Mouse (Mus musculus) CH12.LX (cell line): ENCODE results near the gene Slc25a10. TPM values are rescaled to one million over a fixed set of nuclear protein-coding genes. Genes with fewer than 3 reads are reported as not detected.

Experiments used
- DNase-seq: peaks from one replicate; pipeline ENCODE4 v3.0.0-alpha.2; 2013; ENCODE audit errors: extremely low read depth
- H3K27ac ChIP-seq: 2 replicates; pipeline ENCODE4 v1.5.1; 2012; ENCODE audit warnings: low read depth, mild to moderate bottlenecking, control low read depth, moderate library complexity; ENCODE audit not compliant: insufficient read depth
- H3K27me3 ChIP-seq: replicated peaks from 2 replicates; pipeline ENCODE3; 2012; ENCODE audit warnings: inconsistent platforms
- H3K36me3 ChIP-seq, 2 experiments: replicated peaks in 1 of 2; 2 replicates each; pipeline versions ENCODE3 to v1.6.1; 2012; ENCODE audit warnings: inconsistent platforms in 1 of 2, low read length in 1 of 2, mild to moderate bottlenecking in 1 of 2, mixed read lengths in 1 of 2, moderate library complexity in 1 of 2; ENCODE audit not compliant: control insufficient read depth in 1 of 2, insufficient read depth in 1 of 2
- H3K4me1 ChIP-seq, 2 experiments: 2 replicates each; pipeline ENCODE4 v1.6.1; 2012; ENCODE audit warnings: inconsistent platforms in 1 of 2, moderate library complexity in 1 of 2; ENCODE audit not compliant: insufficient read depth in 2 of 2, control insufficient read depth in 1 of 2
- H3K4me2 ChIP-seq: 2 replicates; pipeline ENCODE4 v1.6.1; 2012; ENCODE audit warnings: low read depth, mild to moderate bottlenecking, control low read depth; ENCODE audit not compliant: poor library complexity, insufficient read depth, severe bottlenecking
- H3K4me3 ChIP-seq, 3 experiments: fragments of 150-350 bp in 1 of 3; sonication (generic) in 1 of 3; replicated peaks in 1 of 3; 2 replicates each; pipeline versions ENCODE3 to v1.5.1; 2011 to 2012; ENCODE audit warnings: low read depth in 2 of 3, low read length in 2 of 3, mild to moderate bottlenecking in 2 of 3, moderate library complexity in 2 of 3, control low read depth in 1 of 3, improper control_type of control experiment in 1 of 3, inconsistent platforms in 1 of 3, mixed read lengths in 1 of 3; ENCODE audit not compliant: poor library complexity in 1 of 3
- H3K79me2 ChIP-seq: replicated peaks from 2 replicates; pipeline ENCODE4 v1.6.1; 2012; ENCODE audit warnings: mild to moderate bottlenecking, moderate library complexity; ENCODE audit not compliant: control insufficient read depth, poor library complexity, insufficient read depth, severe bottlenecking; ENCODE audit errors: extremely low read depth
- H3K9ac ChIP-seq: 2 replicates; pipeline ENCODE4 v1.6.1; 2012; ENCODE audit warnings: low read depth, mild to moderate bottlenecking, control low read depth, moderate library complexity; ENCODE audit not compliant: insufficient read depth
- H3K9me3 ChIP-seq: replicated peaks from 2 replicates; pipeline ENCODE3; 2012; ENCODE audit warnings: low read length, inconsistent platforms, mixed read lengths
- CHD1 ChIP-seq: IDR thresholded peaks from 2 replicates; pipeline ENCODE4 v1.6.1; 2012; ENCODE audit warnings: low read depth, low read length, improper control_type of control experiment, inconsistent platforms
- CHD2 ChIP-seq: IDR thresholded peaks from 2 replicates; pipeline ENCODE4 v1.6.1; 2011; ENCODE audit warnings: low read length, improper control_type of control experiment
- CTCF ChIP-seq, 2 experiments: IDR thresholded peaks in 1 of 2; conservative IDR thresholded peaks in 1 of 2; 2 replicates each; pipeline ENCODE4 v1.5.1; 2011 to 2012; ENCODE audit warnings: low read depth in 2 of 2, low read length in 2 of 2, improper control_type of control experiment in 1 of 2, inconsistent platforms in 1 of 2, mild to moderate bottlenecking in 1 of 2, moderate library complexity in 1 of 2
- E2F4 ChIP-seq: IDR thresholded peaks from 2 replicates; pipeline ENCODE4 v1.6.1; 2011; ENCODE audit warnings: low read depth, low read length, improper control_type of control experiment; ENCODE audit not compliant: insufficient replicate concordance
- EP300 ChIP-seq: IDR thresholded peaks from 2 replicates; pipeline ENCODE4 v1.6.1; 2011; ENCODE audit warnings: low read length, improper control_type of control experiment
- IRF4 ChIP-seq: IDR thresholded peaks from 2 replicates; pipeline ENCODE4 v1.6.1; 2014; ENCODE audit warnings: low read depth, mild to moderate bottlenecking, inconsistent platforms, low read length, improper control_type of control experiment
- JUND ChIP-seq: conservative IDR thresholded peaks from 2 replicates; pipeline ENCODE4 v1.6.1; 2011; ENCODE audit warnings: low read depth, low read length, improper control_type of control experiment
- MAFK ChIP-seq: IDR thresholded peaks from 2 replicates; pipeline ENCODE4 v1.6.1; 2011; ENCODE audit warnings: low read length, improper control_type of control experiment; ENCODE audit not compliant: insufficient replicate concordance
- MAX ChIP-seq: IDR thresholded peaks from 2 replicates; pipeline ENCODE4 v1.6.1; 2011; ENCODE audit warnings: low read length, improper control_type of control experiment
- MYC ChIP-seq: IDR thresholded peaks from 2 replicates; pipeline ENCODE4 v1.6.1; 2011; ENCODE audit warnings: low read depth, mild to moderate bottlenecking, improper control_type of control experiment, low read length
- POLR2A ChIP-seq: IDR thresholded peaks from 2 replicates; pipeline ENCODE4 v1.6.1; 2011; ENCODE audit warnings: low read depth, mild to moderate bottlenecking, improper control_type of control experiment, low read length
- RAD21 ChIP-seq: IDR thresholded peaks from 2 replicates; pipeline ENCODE4 v1.6.1; 2011; ENCODE audit warnings: low read depth, mild to moderate bottlenecking, low read length, improper control_type of control experiment, moderate library complexity
- SIN3A ChIP-seq: IDR thresholded peaks from 2 replicates; pipeline ENCODE4 v1.6.1; 2012; ENCODE audit warnings: low read length, improper control_type of control experiment, inconsistent platforms
- SMC3 ChIP-seq: IDR thresholded peaks from 2 replicates; pipeline ENCODE4 v1.6.1; 2011; ENCODE audit warnings: low read depth, low read length, improper control_type of control experiment
- TBP ChIP-seq: conservative IDR thresholded peaks from 2 replicates; pipeline ENCODE4 v1.6.1; 2011; ENCODE audit warnings: low read depth, low read length, improper control_type of control experiment
- UBTF ChIP-seq: IDR thresholded peaks from 2 replicates; pipeline ENCODE4 v1.6.1; 2012; ENCODE audit warnings: low read depth, mild to moderate bottlenecking, inconsistent platforms, low read length, improper control_type of control experiment, moderate library complexity
- USF1 ChIP-seq: IDR thresholded peaks from 2 replicates; pipeline ENCODE4 v1.6.1; 2014; ENCODE audit warnings: low read depth, mild to moderate bottlenecking, inconsistent platforms, low read length, improper control_type of control experiment
- ZC3H11A ChIP-seq: IDR thresholded peaks from 2 replicates; pipeline ENCODE4 v1.6.1; 2012; ENCODE audit warnings: low read depth, mild to moderate bottlenecking, inconsistent platforms, low read length, improper control_type of control experiment
- ZNF384 ChIP-seq: IDR thresholded peaks from 2 replicates; pipeline ENCODE4 v1.6.1; 2012; ENCODE audit warnings: low read depth, low read length, improper control_type of control experiment, inconsistent platforms
- dilution Hi-C: fragments of 300-500 bp; cut with MboI; formaldehyde crosslinking; loops from 2 replicates; pipeline ENCODE4 v1.14.3; 2020; ENCODE audit warnings: low sequenced_read_pairs; ENCODE audit not compliant: extremely low pct_unique_long_range_greater_than_20kb, extremely low pct_ligation_motif_present
- in situ Hi-C: fragments of 300-500 bp; cut with MboI; formaldehyde crosslinking; loops from 3 replicates; pipeline ENCODE4 v1.14.3; 2019; ENCODE audit warnings: low sequenced_read_pairs, low pct_ligation_motif_present, low pct_unique_long_range_greater_than_20kb, mixed read lengths
- polyA plus RNA-seq: library from polyadenylated mRNA; unstranded; fragments of >175 nt; gene quantifications from 2 replicates; pipeline ENCODE4 v1.2.1, GENCODE M21; 2012; ENCODE audit warnings: low read depth; ENCODE audit not compliant: insufficient read length
- total RNA-seq, 2 experiments: library from RNA; depleted of rRNA; stranded (reverse); fragments of 300-350 nt in 1 of 2; fragments of >200 nt in 1 of 2; gene quantifications; 2 replicates each; pipeline ENCODE4 v1.2.3; 2012 to 2014

The Slc25a10 gene
- total and polyA plus RNA-seq, 3 experiments, result 32.9 to 45.9 (median 34.6) TPM

DNA sequence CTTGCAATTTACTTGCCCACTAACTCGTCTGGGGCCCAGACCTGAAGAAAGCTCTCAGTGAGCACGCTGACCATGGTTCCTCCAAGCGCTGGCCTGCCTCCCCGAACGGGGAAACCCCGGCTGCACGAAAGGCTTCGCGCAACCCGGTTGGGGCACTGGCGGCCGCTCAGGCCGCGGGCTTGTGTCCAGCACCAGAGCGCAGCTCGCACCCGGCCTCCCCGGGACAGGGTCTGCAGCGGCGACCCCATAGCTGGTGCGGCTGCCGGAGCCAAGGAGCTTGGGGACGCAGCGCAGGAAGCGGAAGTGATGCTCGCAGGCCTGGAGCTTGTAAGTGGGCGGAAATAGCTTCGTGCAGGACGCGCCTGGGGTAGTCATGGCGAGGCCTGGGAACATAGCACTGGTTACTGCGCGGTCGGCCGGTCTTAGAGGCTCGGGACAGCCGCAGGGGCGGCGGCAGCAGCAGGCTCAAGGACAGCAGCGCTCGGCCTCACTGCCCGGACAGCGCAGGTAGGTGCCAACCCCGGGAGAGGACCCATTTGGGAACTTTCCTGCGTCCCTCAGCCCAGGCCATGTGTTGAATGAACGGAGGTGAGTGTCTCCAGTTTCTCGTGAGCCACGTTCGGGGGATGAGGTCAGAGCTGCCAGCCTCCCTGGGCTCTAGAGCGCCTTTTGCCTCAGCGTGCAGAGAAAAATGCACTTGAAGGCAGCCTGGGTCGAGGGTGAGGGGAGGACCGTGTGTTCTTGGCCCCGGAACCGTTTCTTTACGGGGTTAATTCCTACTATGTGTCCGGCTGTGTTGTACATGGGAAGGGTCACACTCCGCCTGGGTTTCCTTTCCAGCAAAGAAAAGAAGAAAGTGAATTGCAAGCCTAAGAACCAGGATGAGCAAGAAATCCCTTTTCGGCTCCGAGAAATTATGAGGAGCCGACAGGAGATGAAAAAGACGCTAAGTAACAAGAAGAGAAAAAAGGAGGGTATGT lies 33.6 kb upstream of the Slc25a10 start, which contains the start of the genes Oxld1 and Ccdc137 (continued):
- TF ChIP-seq MAFK (no peak), ZNF384 (no peak), ZC3H11A (no peak), POLR2A (peak; percentile 94), IRF4 (no peak; the same call in 1 of the 2 replicates), JUND (no peak), UBTF (peak; percentile 84; the same call in 1 of the 2 replicates), USF1 (no peak), TBP (peak; percentile 85)

DNA sequence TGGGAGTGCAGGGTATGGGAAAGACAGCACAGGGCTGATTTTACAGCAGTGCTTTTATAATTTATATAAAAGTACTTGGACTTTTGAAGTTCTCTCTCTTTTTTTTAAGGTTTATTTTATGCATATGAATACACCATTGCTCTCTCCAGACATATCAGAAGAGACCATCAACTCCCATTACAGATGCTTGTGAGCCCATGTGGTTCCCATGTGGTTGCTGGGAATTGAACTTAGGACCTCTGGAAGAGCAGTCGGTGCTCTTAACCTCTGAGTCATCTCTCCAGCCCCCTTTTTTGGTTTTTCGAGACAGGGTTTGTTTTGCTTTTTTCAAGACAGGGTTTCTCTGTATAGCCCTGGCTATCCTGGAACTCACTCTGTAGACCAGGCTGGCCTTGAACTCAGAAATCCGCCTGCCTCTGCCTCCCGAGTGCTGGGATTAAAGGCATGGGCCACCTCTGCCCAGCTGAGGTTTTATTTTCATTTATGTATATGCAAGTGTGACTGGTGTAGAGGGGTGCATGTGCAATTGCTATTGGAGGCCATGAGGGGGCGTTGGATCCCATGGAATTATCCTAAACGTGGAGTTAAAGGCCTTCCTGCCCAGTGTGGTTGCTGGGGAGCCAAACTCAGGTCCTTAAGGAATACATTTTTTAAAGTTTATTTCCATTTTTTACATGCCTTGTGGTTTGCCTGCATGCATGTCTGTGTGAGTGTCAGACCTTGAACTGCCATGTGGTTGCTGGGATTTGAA lies 32.6 kb upstream of the Slc25a10 start:
- no peak overlapping the region for H3K27ac ChIP-seq
- in situ Hi-C loops, result no loop called here
- peaks cover 9 to 26% of the 10 kb centered on the region in 2 experiments for H3K4me1 ChIP-seq

DNA sequence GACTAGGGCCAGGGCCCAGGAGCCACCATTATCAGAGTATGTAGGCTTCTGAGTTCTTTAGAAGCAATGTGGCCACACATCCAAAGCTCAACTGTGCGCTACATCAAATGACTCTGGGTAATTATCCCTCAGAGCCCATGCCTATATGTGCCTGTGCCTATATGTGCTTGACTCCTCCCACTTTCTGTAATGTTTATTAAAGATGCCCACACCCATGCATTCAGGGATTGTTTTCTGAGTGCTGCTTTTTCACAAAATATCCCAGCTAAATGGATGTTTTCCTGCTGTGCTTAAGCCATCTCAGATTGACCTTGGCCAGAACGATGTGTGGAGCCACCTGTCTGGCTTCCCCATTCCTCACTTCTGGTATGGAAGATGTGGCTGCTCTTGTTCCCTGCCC lies 28.1 kb upstream of the Slc25a10 start:
- Histone ChIP-seq H3K27me3 (no peaks in the 10 kb centered on the region), H3K36me3 (peaks cover 47 to 69% of the 10 kb centered on the region in 2 experiments), H3K4me1 (peaks cover 7 to 36% of the 10 kb centered on the region in 2 experiments; a peak in 3 of 4 replicates), H3K4me2 (no peak overlapping the region), H3K4me3 (no peak overlapping the region), H3K27ac (no peak overlapping the region), H3K9ac (no peak overlapping the region)
- DNase-seq, result no peak
- dilution Hi-C loops, result no loop called here
- no peak for TF ChIP-seq SMC3
- peak; percentile 45 for TF ChIP-seq POLR2A
- no peak for TF ChIP-seq JUND
- no peak for TF ChIP-seq SIN3A
- TF ChIP-seq, all 38 proteins: peak for 1
- in situ Hi-C loops, result no loop called here
- peaks cover 41% of the 10 kb centered on the region for H3K79me2 ChIP-seq
- no peaks in the 10 kb centered on the region for H3K9me3 ChIP-seq

More for the DNA sequence above, 32.6 kb upstream of the Slc25a10 start:
- dilution Hi-C loops, result no loop called here
- H3K36me3 ChIP-seq, result peaks cover 45 to 70% of the 10 kb centered on the region in 2 experiments
- H3K27me3 ChIP-seq, result no peaks in the 10 kb centered on the region
- H3K9ac ChIP-seq, result peak overlapping the region; percentile 66
- peaks cover 23% of the 10 kb centered on the region for H3K79me2 ChIP-seq
- DNase-seq, result peak; percentile 52
- H3K4me3 ChIP-seq, result peak overlapping the region; percentile 82 to 100 (median 85)
- H3K9me3 ChIP-seq, result no peaks in the 10 kb centered on the region
- TF ChIP-seq CHD2, result 0 out of 2 replicates have a peak, but pooled peaks have one; percentile 33
- peak; percentile 85 for TF ChIP-seq MYC
- TF ChIP-seq CHD1, result 0 out of 2 replicates have a peak, but pooled peaks have one; percentile 39
- no peak for TF ChIP-seq EP300
- TF ChIP-seq POLR2A, result 0 out of 2 replicates have a peak, but pooled peaks have one; percentile 12
- TF ChIP-seq SIN3A, result peak; percentile 25; the same call in 1 of the 2 replicates
- TF ChIP-seq E2F4, result no peak
- TF ChIP-seq SMC3, result no peak; the same call in 1 of the 2 replicates
- TF ChIP-seq MAX, result peak; percentile 71
- TF ChIP-seq CTCF (conservative IDR thresholded peaks at IDR 0.05 in 1 of 2, IDR thresholded peaks at IDR 0.05 in 1 of 2; ENCODE audit: low read depth in 2 of 2, low read length in 2 of 2), result peak; percentile 60 to 71
- TF ChIP-seq RAD21, result peak; percentile 21
- peak overlapping the region; percentile 56 for H3K4me2 ChIP-seq
